Mouse (Mus musculus) layer of hippocampus, adult 9-10 months (tissue): Measurements from ENCODE around the gene Prss43.

Source experiments
- DNase-seq: peaks from one replicate; pipeline ENCODE4 v3.0.0; 2022; ENCODE audit warnings: low spot score

Gene Prss43

GRCm38 (mm10) chr9:110841438-110841837, 14.9 kb downstream of the Prss43 start:
- no peak for DNase-seq

DNA sequence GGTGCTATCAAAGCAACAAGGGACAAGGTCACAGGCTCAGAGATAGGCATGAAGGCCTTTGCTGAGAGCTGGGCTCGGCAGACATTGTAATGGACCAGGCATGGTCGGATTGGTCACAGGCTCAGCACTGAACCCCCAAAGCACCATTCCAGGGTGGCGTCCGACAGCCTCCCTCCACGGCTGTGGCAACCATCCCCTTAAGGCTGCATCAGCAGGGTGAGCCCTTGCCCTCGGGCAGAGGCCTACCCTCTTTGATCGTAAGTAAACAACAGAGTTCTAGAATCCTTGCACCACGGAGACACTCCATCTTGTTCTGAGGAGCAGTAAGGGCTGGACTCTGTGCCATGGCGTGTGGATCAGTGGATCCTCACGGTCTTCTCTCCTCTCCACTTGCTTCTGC, 17.7 kb downstream of the Prss43 start, which contains the start of gene Prss46:
Gene Prss46, plus strand, starts transcription at position 301 of the 400 bp plus-strand sequence.
- no peak for DNase-seq

- no peak for DNase-seq
Observed at GRCm38 (mm10) chr9:110849162-110849561, 22.7 kb downstream of the Prss43 start.

GRCm38 (mm10) chr9:110855903-110856302, 29.4 kb downstream of the Prss43 start:
- DNase-seq: no peak

DNA sequence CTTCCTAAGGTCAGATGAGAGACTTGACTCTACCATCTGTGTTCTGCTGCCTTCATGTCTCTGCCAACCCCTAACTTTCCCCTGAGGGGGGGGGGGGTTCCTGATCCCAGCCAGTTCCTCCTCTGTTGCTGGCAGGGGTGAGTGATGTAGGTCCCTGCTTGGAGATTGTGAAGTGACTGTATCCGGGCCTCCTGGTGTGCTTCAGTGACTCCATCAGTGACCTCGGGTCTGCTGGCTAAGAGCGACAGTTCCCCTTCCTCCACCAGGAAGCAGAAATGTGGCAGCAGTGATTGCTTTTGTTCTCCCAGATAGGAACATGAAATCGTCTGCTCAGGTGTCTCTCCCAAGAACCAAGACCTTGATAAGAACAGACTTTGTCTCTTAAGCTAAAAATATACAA, 30.4 kb downstream of the Prss43 start:
- no peak for DNase-seq

- no peak for DNase-seq
Observed at GRCm38 (mm10) chr9:110857781-110858472, 31.4 kb downstream of the Prss43 start, which contains the start of gene Prss50. TSS of gene Prss50 (plus strand) at chr9:110857967.

DNA sequence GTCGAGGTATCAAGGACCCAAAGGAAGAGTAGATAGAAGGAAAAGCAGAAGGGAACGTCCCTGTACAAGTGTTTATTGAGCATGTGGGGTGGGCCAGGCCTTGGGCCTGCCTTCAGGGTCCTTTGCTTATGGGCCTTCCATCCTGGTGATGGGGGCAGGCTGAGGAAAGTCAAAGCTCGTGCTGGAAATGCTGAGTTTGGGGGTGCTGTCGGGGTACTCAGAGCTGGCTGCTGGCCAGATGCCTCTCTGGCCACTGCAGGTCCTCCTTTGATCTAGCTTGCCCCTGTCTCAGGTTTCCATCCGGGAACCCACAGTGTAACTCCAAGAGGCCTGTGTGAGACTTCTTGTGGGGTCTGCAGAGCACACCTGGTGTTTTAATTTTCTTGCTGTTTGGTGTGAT, 32.0 kb downstream of the Prss43 start:
- DNase-seq: no peak

- DNase-seq: no peak
Observed at GRCm38 (mm10) chr9:110858967-110859596, 32.6 kb downstream of the Prss43 start.

DNA sequence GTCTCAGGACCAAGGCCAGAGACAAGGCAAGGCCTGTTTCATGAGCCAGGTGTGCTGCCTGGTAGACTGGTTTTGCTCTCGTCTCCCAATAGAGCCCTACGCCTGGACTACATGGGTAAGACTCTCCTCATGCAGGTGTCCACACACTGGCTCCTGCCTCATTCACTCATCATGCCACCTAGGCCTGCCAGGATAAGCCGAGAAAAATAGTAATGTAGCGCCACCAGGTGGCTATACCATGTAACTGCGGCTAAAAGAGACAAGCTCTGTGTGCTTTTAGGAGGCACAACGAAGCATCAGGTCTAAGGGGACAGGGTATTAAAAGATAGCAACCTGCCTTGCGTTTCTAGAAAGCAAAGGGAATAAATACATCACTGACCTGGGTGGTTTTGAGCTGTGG, 44.5 kb downstream of the Prss43 start:
- peak; percentile 24 for DNase-seq

DNA sequence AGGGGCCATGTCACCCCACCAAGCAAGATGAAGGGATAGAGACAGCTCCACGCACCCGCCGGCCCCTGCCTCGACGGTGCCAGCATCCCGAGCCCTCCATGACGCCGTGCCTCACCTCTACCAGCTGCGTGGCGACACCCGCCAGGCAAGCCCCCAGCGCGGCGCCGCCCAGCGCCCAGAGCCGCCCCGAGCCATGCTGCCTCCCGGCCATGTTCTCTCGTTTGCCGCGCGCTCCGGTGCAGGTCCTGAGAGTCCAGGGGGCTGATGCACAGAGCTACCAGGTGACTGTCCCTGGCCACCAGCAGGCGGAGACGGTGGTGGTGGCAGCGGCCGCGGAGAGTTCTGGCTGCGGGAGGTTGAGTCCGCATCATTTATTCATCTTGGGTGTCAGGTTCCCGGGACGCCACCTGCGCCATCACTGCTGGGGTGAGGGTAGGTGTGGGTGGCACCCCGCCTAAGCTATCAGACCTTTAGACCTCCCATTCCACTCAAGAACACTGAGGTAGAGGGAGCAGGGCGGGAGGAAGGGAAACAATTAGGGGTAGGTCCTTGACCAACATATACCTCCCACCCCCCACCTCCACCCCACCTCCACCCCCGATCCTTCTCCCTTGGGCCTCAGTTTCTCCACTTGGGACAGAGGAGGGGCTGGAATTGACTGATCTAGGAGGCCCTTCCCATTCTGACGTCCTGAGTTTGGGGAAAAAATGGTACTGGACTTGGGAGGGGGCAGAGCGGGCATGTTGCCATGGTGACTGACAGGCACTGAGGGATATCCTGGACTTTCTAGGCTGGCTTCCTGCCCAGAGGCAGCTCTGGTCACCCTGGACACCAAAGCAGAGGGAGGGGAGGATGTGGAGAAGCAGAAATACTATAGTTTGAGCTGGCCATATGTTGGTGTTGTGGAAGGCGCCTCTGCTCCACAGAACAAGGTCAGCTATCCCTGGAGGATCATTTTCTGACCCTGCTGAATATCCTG, 47.5 kb downstream of the Prss43 start:
- DNase-seq: no peak

DNA sequence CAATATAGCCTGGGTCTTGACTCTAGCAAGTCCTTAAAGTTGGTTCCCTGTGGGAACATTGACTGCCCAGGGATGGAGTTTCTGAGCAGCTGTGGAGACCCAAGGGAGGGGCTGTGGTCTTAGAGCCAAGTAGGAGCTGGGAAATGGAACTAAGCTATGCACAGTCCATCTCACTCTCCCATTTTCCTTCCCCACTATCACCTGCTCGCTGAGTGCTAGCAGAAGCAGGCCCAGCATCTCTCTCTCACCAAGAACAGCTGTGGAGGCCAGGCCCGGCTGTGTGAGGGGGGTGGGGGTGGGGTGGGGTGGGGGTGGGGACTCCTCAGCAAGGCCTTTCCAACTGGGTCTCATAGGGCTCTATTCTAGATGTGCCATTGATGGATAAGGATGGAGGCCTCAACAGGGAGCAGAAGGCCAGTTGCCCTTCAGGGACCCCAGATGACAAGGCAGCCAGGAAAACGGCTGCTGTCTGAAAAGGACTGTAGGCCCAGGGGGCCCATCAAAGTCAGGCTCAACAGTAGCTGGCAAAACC, 48.2 kb downstream of the Prss43 start:
- no peak for DNase-seq

DNA sequence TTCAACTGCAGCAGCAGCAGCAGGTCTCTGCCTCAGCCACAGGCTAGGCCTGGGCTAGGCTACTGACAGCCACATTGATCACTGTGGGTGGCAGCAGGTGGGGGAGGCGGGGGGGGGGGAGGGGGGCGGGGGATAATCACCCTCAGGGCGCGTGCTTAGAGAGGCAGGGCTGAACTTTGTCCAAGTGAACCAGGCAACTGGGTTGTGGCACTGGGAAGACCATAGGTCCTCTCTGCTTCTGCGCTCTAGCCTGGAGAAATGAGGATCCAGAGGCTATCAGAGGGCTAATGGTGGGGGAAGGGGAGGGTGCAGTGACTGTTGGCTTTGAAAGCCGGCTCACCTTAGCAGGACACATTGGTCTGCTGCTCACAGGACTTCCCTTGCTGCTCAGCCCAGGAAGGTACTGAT, 48.8 kb downstream of the Prss43 start:
- no peak for DNase-seq

- no peak for DNase-seq
Observed at GRCm38 (mm10) chr9:110877353-110877752, 50.9 kb downstream of the Prss43 start.

DNA sequence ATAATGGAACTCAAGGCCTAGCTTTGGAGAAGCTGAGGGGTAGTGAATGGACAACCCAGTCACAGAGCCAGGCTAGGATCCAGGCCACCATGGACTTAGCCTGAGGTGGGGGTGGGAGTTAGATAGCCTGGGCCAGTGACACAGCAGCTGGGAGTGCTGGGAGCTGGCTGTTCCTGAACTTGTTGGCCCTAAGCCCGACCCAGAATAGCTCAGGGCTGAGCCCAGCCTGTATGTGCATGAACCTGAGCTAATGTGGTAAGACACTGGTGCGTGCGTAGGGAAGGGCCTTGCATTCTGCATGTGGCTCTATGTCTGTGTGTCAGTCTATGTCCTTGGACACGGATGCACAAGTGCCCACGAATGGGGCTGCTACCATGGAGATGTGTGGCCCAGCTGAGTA, 51.4 kb downstream of the Prss43 start:
- no peak for DNase-seq

DNA sequence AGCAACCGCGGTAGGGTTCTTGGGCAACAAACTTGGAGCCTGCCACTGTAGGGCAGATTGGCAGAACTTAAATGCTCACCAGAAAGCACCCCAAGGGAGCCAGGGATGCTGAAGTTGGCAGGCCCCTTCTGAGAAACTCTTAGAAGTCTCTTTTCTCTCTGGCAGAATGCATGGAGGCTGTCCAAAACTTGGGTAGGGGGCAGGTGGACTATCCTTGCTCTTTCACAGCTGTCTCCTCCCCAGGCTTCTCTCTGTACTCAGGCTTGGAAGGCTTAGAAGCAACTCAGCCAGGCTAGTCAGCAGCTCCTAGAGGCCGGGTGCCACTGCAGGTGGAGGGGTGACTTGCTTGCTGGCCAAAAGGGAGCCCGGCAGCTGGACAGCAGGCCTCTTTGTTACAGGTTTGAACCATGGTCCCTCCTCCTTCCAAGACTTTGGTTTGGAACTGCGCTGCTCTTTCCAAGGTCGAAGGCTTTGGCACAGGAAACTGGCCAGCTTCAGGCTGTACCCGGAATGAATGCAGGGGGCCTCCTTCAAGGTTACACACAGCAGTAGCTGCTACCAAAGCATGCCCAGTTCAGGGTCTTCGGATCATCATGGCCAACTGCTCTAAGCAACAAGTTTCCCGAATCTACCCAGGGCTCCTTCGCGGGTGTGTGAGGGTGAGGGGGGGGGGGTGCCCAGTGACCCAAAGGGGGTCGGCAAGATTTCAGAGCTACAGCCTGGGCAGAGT, 52.9 kb downstream of the Prss43 start, which contains the start of gene Als2cl:
Gene Als2cl, plus strand, starts transcription at position 680 of the 730 bp plus-strand sequence.
- DNase-seq: no peak

GRCm38 (mm10) chr9:110879998-110880561, 53.6 kb downstream of the Prss43 start, which contains the start of gene Tmie:
TSS of gene Tmie (minus strand) at chr9:110880113.
- DNase-seq: no peak

DNA sequence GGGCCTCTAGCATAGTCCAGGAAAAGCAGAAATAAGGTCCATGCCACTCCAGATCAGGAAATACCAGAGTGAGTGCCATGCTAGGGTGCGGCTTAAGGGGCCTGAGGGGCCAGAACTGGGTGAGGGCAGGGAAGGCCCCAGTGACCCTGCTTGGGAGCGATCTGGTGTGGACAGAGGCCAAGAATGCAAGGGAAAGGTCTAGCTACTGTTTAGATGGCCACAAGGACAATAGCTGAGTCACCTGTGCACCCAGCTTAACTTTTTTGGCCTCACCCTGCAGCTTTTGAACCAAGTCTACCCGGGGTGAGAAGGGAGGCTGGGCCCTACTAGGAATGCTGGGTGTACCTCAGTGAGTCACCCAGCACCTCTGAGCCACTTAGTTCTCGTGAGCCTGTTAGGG, 54.3 kb downstream of the Prss43 start:
- DNase-seq: no peak
